Mouse (Mus musculus): Measurements from ENCODE around the gene 1700025G04Rik. TPM values are rescaled to one million over a fixed set of nuclear protein-coding genes. Genes with fewer than 3 reads are reported as not detected.

The 1700025G04Rik gene
- polyA plus RNA-seq, 1 experiment from 2014 or later: 2.3 TPM

DNA sequence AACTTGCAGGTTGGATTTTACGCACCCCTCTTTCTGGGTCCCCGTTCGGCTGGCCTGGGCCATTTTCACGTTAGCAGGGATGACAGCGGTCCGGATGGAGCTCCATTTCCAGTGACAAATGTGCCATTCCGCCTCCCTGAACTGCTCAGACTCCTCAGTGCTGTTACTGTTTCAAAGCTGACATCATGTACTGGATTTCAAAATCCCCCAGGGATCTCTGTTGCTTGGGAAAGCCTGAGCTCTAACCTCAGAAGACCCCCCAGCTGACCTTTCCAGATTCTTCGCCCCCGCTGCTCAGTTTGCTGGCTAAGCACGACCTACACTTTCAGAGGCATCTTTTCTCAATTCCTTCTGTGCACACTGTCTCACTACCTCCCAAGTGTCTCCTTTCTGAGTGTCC lies 128.7 kb downstream of the 1700025G04Rik start:
- Histone ChIP-seq H3K4me1 (ENCODE audit: control insufficient read depth, low read depth, low read length) (no peaks in the 10 kb centered on the region), H3K9ac (ENCODE audit: low read depth, low read length) (no peak overlapping the region), H3K36me3 (ENCODE audit: control insufficient read depth, insufficient read depth) (no peaks in the 10 kb centered on the region), H3K4me2 (ENCODE audit: low read depth, low read length) (no peak overlapping the region), H3K4me3 (ENCODE audit: low read depth, low read length) (no peak overlapping the region), H3K27ac (ENCODE audit: low read length) (no peak overlapping the region), H3K27me3 (ENCODE audit: control insufficient read depth, insufficient read depth, low read depth, low read length) (no peaks in the 10 kb centered on the region), H3K9me3 (replicated peaks; ENCODE audit: control insufficient read depth, low read length) (no peaks in the 10 kb centered on the region)
- ATAC-seq (ENCODE audit: low read depth): no peak
- 81% methylated on average over 10 of the region's 10 CpGs for WGBS (ENCODE audit: insufficient replicate concordance)

- Histone ChIP-seq H3K4me1 (ENCODE audit: control insufficient read depth, low read depth, low read length) (no peaks in the 10 kb centered on the region), H3K9ac (ENCODE audit: low read depth, low read length) (no peak overlapping the region), H3K9me3 (replicated peaks; ENCODE audit: control insufficient read depth, low read length) (no peaks in the 10 kb centered on the region), H3K27me3 (ENCODE audit: control insufficient read depth, insufficient read depth, low read depth, low read length) (no peaks in the 10 kb centered on the region), H3K4me3 (ENCODE audit: low read depth, low read length) (no peak overlapping the region), H3K4me2 (ENCODE audit: low read depth, low read length) (no peak overlapping the region), H3K36me3 (ENCODE audit: control insufficient read depth, insufficient read depth) (no peaks in the 10 kb centered on the region), H3K27ac (ENCODE audit: low read length) (no peak overlapping the region)
- WGBS (ENCODE audit: insufficient replicate concordance): 60% methylated on average over 3 of the region's 3 CpGs
- no peak for ATAC-seq (ENCODE audit: low read depth)
These were observed 130.9 kb downstream of the 1700025G04Rik start for GRCm38 (mm10) chr1:151959010-151959409.

DNA sequence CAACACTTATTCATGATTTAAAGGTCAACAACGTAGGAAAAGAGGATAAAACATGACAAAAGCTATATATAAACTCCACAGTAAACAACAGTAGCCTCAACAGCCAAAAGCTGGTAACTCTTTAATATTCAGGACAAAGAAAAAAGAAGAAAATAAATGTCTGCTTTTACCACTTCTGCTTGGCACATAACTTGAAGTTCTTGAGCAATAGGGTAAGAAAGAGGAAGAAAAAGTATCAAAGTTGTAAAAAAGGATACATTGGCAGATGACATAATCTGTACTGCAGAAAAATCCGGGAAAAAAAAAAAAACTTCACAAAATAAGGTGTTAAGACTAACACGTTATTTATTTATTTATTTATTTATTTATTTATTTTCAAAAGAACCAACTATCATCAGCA lies 131.5 kb downstream of the 1700025G04Rik start:
- H3K9ac ChIP-seq (ENCODE audit: low read depth, low read length): no peak overlapping the region
- 32% methylated on average over 3 of the region's 3 CpGs for WGBS (ENCODE audit: insufficient replicate concordance)
- H3K4me1 ChIP-seq (ENCODE audit: control insufficient read depth, low read depth, low read length): no peaks in the 10 kb centered on the region
- no peaks in the 10 kb centered on the region for H3K9me3 ChIP-seq (replicated peaks; ENCODE audit: control insufficient read depth, low read length)
- H3K27ac ChIP-seq (ENCODE audit: low read length): no peak overlapping the region
- no peaks in the 10 kb centered on the region for H3K27me3 ChIP-seq (ENCODE audit: control insufficient read depth, insufficient read depth, low read depth, low read length)
- no peaks in the 10 kb centered on the region for H3K36me3 ChIP-seq (ENCODE audit: control insufficient read depth, insufficient read depth)
- H3K4me3 ChIP-seq (ENCODE audit: low read depth, low read length): no peak overlapping the region
- H3K4me2 ChIP-seq (ENCODE audit: low read depth, low read length): no peak overlapping the region
- no peak for ATAC-seq (ENCODE audit: low read depth)

DNA sequence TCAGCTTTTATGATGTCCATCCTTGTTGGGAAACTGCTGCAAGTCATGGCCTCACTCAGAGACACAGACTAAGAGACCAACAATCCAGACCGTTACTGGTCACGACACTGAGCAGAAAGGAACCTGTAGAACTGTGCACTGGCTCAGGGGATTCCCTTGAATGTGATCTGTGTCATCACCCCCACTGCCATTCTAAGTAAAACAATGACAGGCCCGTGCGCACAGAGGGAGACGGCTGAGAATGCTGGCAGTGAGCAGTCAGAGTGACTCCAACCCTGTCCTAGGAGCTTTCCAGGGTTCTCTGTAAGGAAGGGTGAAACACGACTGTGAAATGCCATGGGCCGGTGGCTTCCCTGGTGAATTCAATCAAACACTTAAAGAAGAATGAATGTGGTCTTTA lies 132.3 kb downstream of the 1700025G04Rik start:
- no peaks in the 10 kb centered on the region for H3K4me1 ChIP-seq (ENCODE audit: control insufficient read depth, low read depth, low read length)
- no peaks in the 10 kb centered on the region for H3K36me3 ChIP-seq (ENCODE audit: control insufficient read depth, insufficient read depth)
- no peaks in the 10 kb centered on the region for H3K9me3 ChIP-seq (replicated peaks; ENCODE audit: control insufficient read depth, low read length)
- H3K9ac ChIP-seq (ENCODE audit: low read depth, low read length): no peak overlapping the region
- ATAC-seq (ENCODE audit: low read depth): no peak
- H3K27ac ChIP-seq (ENCODE audit: low read length): no peak overlapping the region
- 66% methylated on average over 7 of the region's 7 CpGs for WGBS (ENCODE audit: insufficient replicate concordance)
- no peak overlapping the region for H3K4me3 ChIP-seq (ENCODE audit: low read depth, low read length)
- no peaks in the 10 kb centered on the region for H3K27me3 ChIP-seq (ENCODE audit: control insufficient read depth, insufficient read depth, low read depth, low read length)
- H3K4me2 ChIP-seq (ENCODE audit: low read depth, low read length): no peak overlapping the region

GRCm38 (mm10) chr1:151955866-151956265 lies 134.1 kb downstream of the 1700025G04Rik start:
- Histone ChIP-seq H3K36me3 (ENCODE audit: control insufficient read depth, insufficient read depth) (no peaks in the 10 kb centered on the region), H3K4me3 (ENCODE audit: low read depth, low read length) (no peak overlapping the region), H3K9ac (ENCODE audit: low read depth, low read length) (no peak overlapping the region), H3K9me3 (replicated peaks; ENCODE audit: control insufficient read depth, low read length) (no peaks in the 10 kb centered on the region), H3K27ac (ENCODE audit: low read length) (no peak overlapping the region), H3K27me3 (ENCODE audit: control insufficient read depth, insufficient read depth, low read depth, low read length) (no peaks in the 10 kb centered on the region), H3K4me1 (ENCODE audit: control insufficient read depth, low read depth, low read length) (no peaks in the 10 kb centered on the region), H3K4me2 (ENCODE audit: low read depth, low read length) (no peak overlapping the region)
- ATAC-seq (ENCODE audit: low read depth): no peak
- WGBS (ENCODE audit: insufficient replicate concordance): 48% methylated on average over 5 of the region's 5 CpGs

- Histone ChIP-seq H3K4me1 (ENCODE audit: control insufficient read depth, low read depth, low read length) (no peaks in the 10 kb centered on the region), H3K4me2 (ENCODE audit: low read depth, low read length) (no peak overlapping the region), H3K9me3 (replicated peaks; ENCODE audit: control insufficient read depth, low read length) (no peaks in the 10 kb centered on the region), H3K36me3 (ENCODE audit: control insufficient read depth, insufficient read depth) (no peaks in the 10 kb centered on the region), H3K9ac (ENCODE audit: low read depth, low read length) (no peak overlapping the region), H3K27ac (ENCODE audit: low read length) (no peak overlapping the region), H3K27me3 (ENCODE audit: control insufficient read depth, insufficient read depth, low read depth, low read length) (no peaks in the 10 kb centered on the region), H3K4me3 (ENCODE audit: low read depth, low read length) (no peak overlapping the region)
- WGBS (ENCODE audit: insufficient replicate concordance): 21% methylated on average over 7 of the region's 7 CpGs
- ATAC-seq (ENCODE audit: low read depth): peak; percentile 37; the same call in 1 of the 2 replicates
These were observed 136.4 kb downstream of the 1700025G04Rik start for GRCm38 (mm10) chr1:151953563-151953962.

DNA sequence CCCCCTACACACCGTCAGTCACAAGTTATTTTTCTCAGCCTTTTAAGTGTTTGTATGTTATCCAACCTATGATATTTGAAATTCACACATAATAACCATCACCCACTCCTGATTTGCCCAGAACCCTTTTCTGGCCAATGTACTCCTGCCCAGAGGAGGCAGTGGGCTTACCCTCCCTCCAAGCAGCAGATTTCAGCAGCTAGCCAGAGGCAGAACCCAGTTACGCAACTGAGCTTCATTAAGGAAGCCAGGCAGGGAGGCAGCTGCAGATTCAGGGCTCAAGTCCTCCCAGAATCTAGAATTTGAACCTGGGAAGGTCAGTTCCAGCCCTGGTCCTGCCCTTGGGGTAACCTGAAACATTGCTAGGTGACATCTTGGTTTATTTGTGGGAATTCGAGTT lies 141.9 kb downstream of the 1700025G04Rik start:
- ATAC-seq (ENCODE audit: low read depth): no peak
- Histone ChIP-seq H3K4me3 (ENCODE audit: low read depth, low read length) (no peak overlapping the region), H3K4me2 (ENCODE audit: low read depth, low read length) (peak overlapping the region; percentile 34), H3K27ac (ENCODE audit: low read length) (no peak overlapping the region), H3K36me3 (ENCODE audit: control insufficient read depth, insufficient read depth) (no peaks in the 10 kb centered on the region), H3K27me3 (ENCODE audit: control insufficient read depth, insufficient read depth, low read depth, low read length) (no peaks in the 10 kb centered on the region), H3K9ac (ENCODE audit: low read depth, low read length) (no peak overlapping the region), H3K4me1 (ENCODE audit: control insufficient read depth, low read depth, low read length) (no peaks in the 10 kb centered on the region), H3K9me3 (replicated peaks; ENCODE audit: control insufficient read depth, low read length) (no peaks in the 10 kb centered on the region)
- 46% methylated on average over 3 of the region's 3 CpGs for WGBS (ENCODE audit: insufficient replicate concordance)

DNA sequence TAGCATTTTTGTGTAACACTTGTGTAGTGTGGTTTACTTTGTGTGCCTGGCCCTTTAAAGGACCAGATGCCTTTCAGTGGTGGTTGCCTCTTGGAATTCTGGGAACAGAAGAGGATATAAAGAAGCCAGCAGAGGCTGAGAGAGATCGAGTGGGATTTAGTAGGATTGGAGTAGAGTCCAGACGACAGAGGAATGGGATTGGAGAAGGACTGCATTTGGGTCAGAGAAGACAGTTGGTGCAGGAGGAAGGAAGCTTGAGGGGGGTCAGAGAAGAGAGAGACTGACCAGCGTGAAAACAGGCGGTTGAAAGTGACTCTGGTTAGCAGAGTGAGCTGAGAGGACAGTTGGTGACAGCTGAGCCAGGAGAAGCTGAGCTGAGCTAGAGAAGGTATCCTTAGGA lies 142.4 kb downstream of the 1700025G04Rik start:
- no peaks in the 10 kb centered on the region for H3K9me3 ChIP-seq (replicated peaks; ENCODE audit: control insufficient read depth, low read length)
- H3K27me3 ChIP-seq (ENCODE audit: control insufficient read depth, insufficient read depth, low read depth, low read length): no peaks in the 10 kb centered on the region
- H3K4me1 ChIP-seq (ENCODE audit: control insufficient read depth, low read depth, low read length): no peaks in the 10 kb centered on the region
- no peak for ATAC-seq (ENCODE audit: low read depth)
- WGBS (ENCODE audit: insufficient replicate concordance): 19% methylated on average over 4 of the region's 4 CpGs
- H3K4me3 ChIP-seq (ENCODE audit: low read depth, low read length): peak overlapping the region; percentile 16; the same call in 1 of the 2 replicates
- no peak overlapping the region for H3K9ac ChIP-seq (ENCODE audit: low read depth, low read length)
- peak overlapping the region; percentile 34 for H3K4me2 ChIP-seq (ENCODE audit: low read depth, low read length)
- no peak overlapping the region for H3K27ac ChIP-seq (ENCODE audit: low read length)
- no peaks in the 10 kb centered on the region for H3K36me3 ChIP-seq (ENCODE audit: control insufficient read depth, insufficient read depth)

- H3K4me3 ChIP-seq (ENCODE audit: low read depth, low read length): no peak overlapping the region
- H3K36me3 ChIP-seq (ENCODE audit: control insufficient read depth, insufficient read depth): no peaks in the 10 kb centered on the region
- no peak overlapping the region for H3K27ac ChIP-seq (ENCODE audit: low read length)
- ATAC-seq (ENCODE audit: low read depth): peak; percentile 39; the same call in 1 of the 2 replicates
- no peaks in the 10 kb centered on the region for H3K27me3 ChIP-seq (ENCODE audit: control insufficient read depth, insufficient read depth, low read depth, low read length)
- H3K9ac ChIP-seq (ENCODE audit: low read depth, low read length): no peak overlapping the region
- WGBS (ENCODE audit: insufficient replicate concordance): 26% methylated on average over 10 of the region's 10 CpGs
- H3K4me2 ChIP-seq (ENCODE audit: low read depth, low read length): no peak overlapping the region
- H3K4me1 ChIP-seq (ENCODE audit: control insufficient read depth, low read depth, low read length): no peaks in the 10 kb centered on the region; the same call in 1 of the 2 replicates
- no peaks in the 10 kb centered on the region for H3K9me3 ChIP-seq (replicated peaks; ENCODE audit: control insufficient read depth, low read length)
These were observed 145.3 kb downstream of the 1700025G04Rik start for GRCm38 (mm10) chr1:151944457-151945223.

Data from liver, embryonic 16.5 days (tissue).